Mouse (Mus musculus) lung, embryonic 16.5 days (tissue): Measurements from ENCODE around the gene Gm6268. TPM values are rescaled to one million over a fixed set of nuclear protein-coding genes. Genes with fewer than 3 reads are reported as not detected.

Experiments used
- ATAC-seq: fragments of 200-750 bp; cut with Nextera tagmentation; 2 replicates; pipeline ENCODE4 v1.8.0; 2017; ENCODE audit warnings: low read depth, mild to moderate bottlenecking, moderate library complexity
- H3K27ac ChIP-seq: fragments of 300-500 bp; sonication (generic); 2 replicates; pipeline ENCODE4 v1.5.1; 2014; ENCODE audit warnings: mild to moderate bottlenecking, control low read depth, low read length
- H3K27me3 ChIP-seq: fragments of 300-500 bp; sonication (generic); 2 replicates; pipeline ENCODE4 v1.6.1; 2014; ENCODE audit warnings: low read depth, low read length, mixed read lengths; ENCODE audit not compliant: control insufficient read depth, insufficient read depth
- H3K36me3 ChIP-seq: fragments of 300-500 bp; sonication (generic); 2 replicates; pipeline ENCODE4 v1.6.1; 2014; ENCODE audit warnings: low read length; ENCODE audit not compliant: control insufficient read depth, insufficient read depth
- H3K4me1 ChIP-seq: fragments of 300-500 bp; sonication (generic); replicated peaks from 2 replicates; pipeline ENCODE4 v1.6.1; 2014; ENCODE audit warnings: low read length, mixed read lengths; ENCODE audit not compliant: control insufficient read depth, insufficient read depth
- H3K4me2 ChIP-seq: fragments of 300-500 bp; sonication (generic); 2 replicates; pipeline ENCODE4 v1.6.1; 2014; ENCODE audit warnings: low read depth, low read length, control low read depth
- H3K4me3 ChIP-seq: fragments of 300-500 bp; sonication (generic); 2 replicates; pipeline ENCODE4 v1.5.1; 2014; ENCODE audit warnings: mild to moderate bottlenecking, low read length, control low read depth
- H3K9ac ChIP-seq: fragments of 300-500 bp; sonication (generic); 2 replicates; pipeline ENCODE4 v1.6.1; 2014; ENCODE audit warnings: low read length, control low read depth
- H3K9me3 ChIP-seq: fragments of 300-500 bp; sonication (generic); 2 replicates; pipeline ENCODE4 v1.6.1; 2016; ENCODE audit warnings: low read length; ENCODE audit not compliant: control insufficient read depth
- WGBS: fragments of 180-500 bp; shearing (Covaris S2); extraction: QIAGEN DNeasy Blood & Tissue Kit; methylation state at CpG from one replicate; pipeline ENCODE4 v1.1.7; 2014; 5-methylcytosine and 5-hydroxymethylcytosine counted together
- polyA plus RNA-seq: library from polyadenylated mRNA; unstranded; fragments of >200 nt; fragmentation: Nextera tagmentation; extraction: Ambion mirVana; gene quantifications from 2 replicates; pipeline ENCODE4 v1.2.1, GENCODE M21; 2015

Gm6268 gene
- polyA plus RNA-seq: not detected in 2 replicates

DNA sequence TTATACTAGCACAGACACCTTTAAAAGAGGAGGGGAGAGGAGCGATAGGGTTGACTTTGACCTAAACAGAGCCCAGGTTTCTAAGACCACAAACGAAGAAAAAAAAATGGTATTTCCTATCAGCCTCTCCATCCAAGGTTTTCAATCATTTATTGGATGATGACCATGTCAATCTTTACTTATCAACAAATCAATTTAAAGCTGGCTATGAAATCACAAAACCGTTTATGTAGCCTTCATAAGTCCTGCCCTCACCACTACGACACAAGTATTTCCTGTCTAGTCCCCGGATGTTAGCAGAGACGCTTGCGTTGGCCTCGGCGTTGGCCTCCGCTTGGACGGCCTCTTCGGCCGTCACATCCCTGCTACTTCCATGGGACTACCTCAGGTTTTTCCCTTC lies at the start of gene Gm6268:
Gene Gm6268 (plus strand): TSS at position 301 of the 400 bp plus-strand sequence.
- Histone ChIP-seq H3K9me3 (no peaks in the 10 kb centered on the region), H3K27me3 (no peaks in the 10 kb centered on the region), H3K4me3 (no peak within 1 kb of the TSS), H3K36me3 (no peaks in the 10 kb centered on the region), H3K9ac (no peak within 1 kb of the TSS), H3K27ac (no peak within 1 kb of the TSS), H3K4me2 (no peak within 1 kb of the TSS), H3K4me1 (no peaks in the 10 kb centered on the region)
- ATAC-seq: no peak
- WGBS: 86% methylated on average over 13 of the region's 13 CpGs

- 49% methylated on average over 3 of the region's 3 CpGs for WGBS
These were observed 48.6 kb upstream of the Gm6268 start for GRCm38 (mm10) chrX:36352446-36352845.

DNA sequence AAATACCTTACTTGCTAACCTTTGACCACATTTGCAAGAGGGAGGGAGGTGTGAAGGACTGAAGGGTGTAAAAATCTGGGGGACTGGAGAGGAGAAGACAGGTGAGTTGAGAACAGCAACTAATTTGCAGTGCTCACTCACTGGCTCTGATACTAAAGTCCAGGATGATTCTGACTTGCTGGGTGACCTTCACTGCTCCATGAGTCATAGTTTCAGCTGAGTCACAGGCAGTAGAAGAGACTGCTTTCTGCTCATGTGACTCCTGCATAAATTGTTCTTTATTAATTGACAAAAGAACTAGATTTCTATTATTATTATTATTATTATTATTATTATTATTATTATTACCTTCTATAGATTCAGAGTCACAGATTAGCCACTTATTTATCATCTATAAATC lies 15.7 kb upstream of the Gm6268 start:
- Histone ChIP-seq H3K9me3 (no peaks in the 10 kb centered on the region), H3K27ac (no peak overlapping the region), H3K9ac (no peak overlapping the region), H3K27me3 (no peaks in the 10 kb centered on the region), H3K4me1 (no peaks in the 10 kb centered on the region), H3K36me3 (no peaks in the 10 kb centered on the region), H3K4me2 (no peak overlapping the region), H3K4me3 (no peak overlapping the region)
- ATAC-seq: no peak

More at GRCm38 (mm10) chrX:36352446-36352845, 48.6 kb upstream of the Gm6268 start:
- no peaks in the 10 kb centered on the region for H3K4me1 ChIP-seq
- H3K9me3 ChIP-seq: no peaks in the 10 kb centered on the region
- no peak overlapping the region for H3K4me3 ChIP-seq
- no peaks in the 10 kb centered on the region for H3K36me3 ChIP-seq
- no peak overlapping the region for H3K9ac ChIP-seq
- no peaks in the 10 kb centered on the region for H3K27me3 ChIP-seq
- H3K27ac ChIP-seq: no peak overlapping the region
- ATAC-seq: no peak
- no peak overlapping the region for H3K4me2 ChIP-seq

GRCm38 (mm10) chrX:36389971-36390370 lies 11.1 kb upstream of the Gm6268 start:
- Histone ChIP-seq H3K9ac (no peak overlapping the region), H3K4me2 (no peak overlapping the region), H3K4me1 (no peaks in the 10 kb centered on the region), H3K36me3 (no peaks in the 10 kb centered on the region), H3K27ac (no peak overlapping the region), H3K27me3 (no peaks in the 10 kb centered on the region), H3K9me3 (no peaks in the 10 kb centered on the region), H3K4me3 (no peak overlapping the region)
- no peak for ATAC-seq
- 37% methylated on average over 3 of the region's 3 CpGs for WGBS

- 44% methylated on average over 2 of the region's 2 CpGs for WGBS
- no peak overlapping the region for H3K9ac ChIP-seq
- H3K9me3 ChIP-seq: no peaks in the 10 kb centered on the region
- no peaks in the 10 kb centered on the region for H3K27me3 ChIP-seq
- H3K4me3 ChIP-seq: no peak overlapping the region
- no peak overlapping the region for H3K27ac ChIP-seq
- H3K4me2 ChIP-seq: no peak overlapping the region
- no peak for ATAC-seq
- no peaks in the 10 kb centered on the region for H3K4me1 ChIP-seq
- H3K36me3 ChIP-seq: no peaks in the 10 kb centered on the region
These were observed 10.6 kb upstream of the Gm6268 start for GRCm38 (mm10) chrX:36390503-36390902.

- Histone ChIP-seq H3K27ac (no peak overlapping the region), H3K27me3 (no peaks in the 10 kb centered on the region), H3K9me3 (no peaks in the 10 kb centered on the region), H3K36me3 (no peaks in the 10 kb centered on the region), H3K4me2 (no peak overlapping the region), H3K4me3 (no peak overlapping the region), H3K4me1 (no peaks in the 10 kb centered on the region), H3K9ac (no peak overlapping the region)
- whole genome bisulfite sequencing: 67% methylated on average over 6 of the region's 6 CpGs
- no peak for ATAC-seq
These were observed 8.4 kb upstream of the Gm6268 start for GRCm38 (mm10) chrX:36392672-36393071.

GRCm38 (mm10) chrX:36393279-36393678 lies 7.8 kb upstream of the Gm6268 start:
- ATAC-seq: no peak
- Histone ChIP-seq H3K27ac (no peak overlapping the region), H3K9me3 (no peaks in the 10 kb centered on the region), H3K36me3 (no peaks in the 10 kb centered on the region), H3K9ac (no peak overlapping the region), H3K27me3 (no peaks in the 10 kb centered on the region), H3K4me1 (no peaks in the 10 kb centered on the region), H3K4me3 (no peak overlapping the region), H3K4me2 (no peak overlapping the region)
- whole genome bisulfite sequencing: 25% methylated on average over 6 of the region's 6 CpGs

DNA sequence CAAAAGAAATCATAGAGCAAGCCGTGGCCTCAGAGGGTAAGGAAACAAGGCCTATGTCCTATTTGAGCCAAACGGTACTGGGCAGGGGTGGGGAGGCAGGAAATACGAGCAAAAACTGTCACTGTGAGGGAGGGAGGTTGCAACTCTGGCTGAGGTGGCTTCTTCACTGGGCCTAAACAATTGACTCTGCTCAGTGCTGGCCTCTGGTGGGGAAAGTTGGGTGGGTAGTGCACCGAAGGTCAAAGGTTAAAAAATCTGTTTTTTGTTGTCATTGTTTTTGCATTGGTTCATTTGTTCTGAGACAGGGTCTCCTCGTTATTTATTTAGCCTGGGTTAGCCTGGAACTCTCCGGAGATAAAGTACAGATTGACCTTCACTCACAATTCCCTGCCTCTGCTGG lies 1.2 kb downstream of the Gm6268 start:
- H3K27me3 ChIP-seq: no peaks in the 10 kb centered on the region
- H3K4me3 ChIP-seq: no peak overlapping the region
- no peak for ATAC-seq
- no peaks in the 10 kb centered on the region for H3K36me3 ChIP-seq
- no peak overlapping the region for H3K9ac ChIP-seq
- no peak overlapping the region for H3K27ac ChIP-seq
- no peaks in the 10 kb centered on the region for H3K4me1 ChIP-seq
- WGBS: 49% methylated on average over 6 of the region's 6 CpGs
- H3K9me3 ChIP-seq: no peaks in the 10 kb centered on the region
- H3K4me2 ChIP-seq: no peak overlapping the region

DNA sequence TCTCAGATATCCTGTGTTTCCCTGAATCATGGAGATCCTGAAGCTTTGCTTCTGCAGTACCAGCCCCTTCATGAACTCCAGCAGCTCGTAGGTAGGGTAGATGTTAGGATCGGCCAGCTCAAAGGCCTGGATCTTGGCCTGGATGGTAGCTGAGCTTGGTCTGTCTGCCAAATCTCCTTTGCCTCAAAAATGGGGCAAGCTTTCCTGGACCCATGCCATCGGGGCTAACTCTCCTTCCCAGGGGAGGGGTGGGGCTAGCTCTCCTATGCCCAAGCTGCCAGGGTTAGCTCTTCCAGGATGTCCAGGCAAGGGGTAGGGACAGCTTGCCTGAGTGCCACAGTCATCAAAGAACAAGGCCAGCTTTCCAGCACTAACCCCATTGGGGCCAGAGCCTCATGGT lies 18.1 kb downstream of the Gm6268 start:
- Histone ChIP-seq H3K4me2 (no peak overlapping the region), H3K36me3 (no peaks in the 10 kb centered on the region), H3K9ac (no peak overlapping the region), H3K27me3 (no peaks in the 10 kb centered on the region), H3K9me3 (no peaks in the 10 kb centered on the region), H3K4me3 (no peak overlapping the region), H3K27ac (no peak overlapping the region), H3K4me1 (no peaks in the 10 kb centered on the region)
- WGBS: 80% methylated on average over 3 of the region's 3 CpGs
- no peak for ATAC-seq

DNA sequence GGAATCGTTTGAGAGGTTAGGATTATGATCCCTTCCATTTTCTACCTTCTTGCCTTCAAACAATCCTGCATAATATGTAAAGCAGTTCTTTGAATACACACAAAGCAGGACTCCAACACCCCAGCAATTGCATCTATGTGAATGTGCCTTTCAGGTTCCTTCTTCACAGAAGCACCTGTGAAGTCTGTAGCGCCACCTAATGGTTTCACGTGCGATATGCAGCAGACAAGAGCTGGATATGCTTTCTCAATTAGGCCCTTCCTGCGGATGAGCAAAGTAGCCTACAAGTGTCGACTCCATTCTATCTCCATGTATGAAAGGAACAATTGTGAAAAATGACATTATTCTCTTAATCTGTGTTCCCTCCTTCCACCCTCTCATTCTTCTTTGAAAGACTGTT lies 33.9 kb downstream of the Gm6268 start:
- WGBS: 41% methylated on average over 6 of the region's 6 CpGs
- H3K27ac ChIP-seq: no peak overlapping the region
- H3K27me3 ChIP-seq: no peaks in the 10 kb centered on the region

More for the DNA sequence above, 33.9 kb downstream of the Gm6268 start:
- no peak for ATAC-seq
- H3K4me1 ChIP-seq: no peaks in the 10 kb centered on the region
- H3K9ac ChIP-seq: no peak overlapping the region
- no peak overlapping the region for H3K4me2 ChIP-seq
- H3K4me3 ChIP-seq: no peak overlapping the region
- no peaks in the 10 kb centered on the region for H3K36me3 ChIP-seq
- no peaks in the 10 kb centered on the region for H3K9me3 ChIP-seq
